Comparison of ENCODE assay signal across 29 mouse cellular contexts in genomic region chr4:115083031-115083430, GRCm38 (mm10). TPM values are rescaled to one million over a fixed set of nuclear protein-coding genes. Genes with fewer than 3 reads are reported as not detected.
"Had no signal": no experiment of that assay in that cellular context is flagged by ENCODE, and none has a peak within 500 bp of the region (broad histone marks: within the 10 kb centered on the region; RNA-seq: fewer than 3 reads in every experiment).

No protein-coding gene starts in this region.

- ATAC-seq: intestine, embryonic 16.5 days; liver, embryonic 12.5 days had no signal

- H3K4me2 ChIP-seq: heart, embryonic 11.5 days; heart, embryonic 13.5 days; heart, embryonic 15.5 days; hindbrain, embryonic 12.5 days; hindbrain, embryonic 15.5 days; kidney, embryonic 15.5 days; limb, embryonic 13.5 days; limb, embryonic 15.5 days; liver, embryonic 12.5 days had no signal

- H3K9ac ChIP-seq: heart, embryonic 13.5 days; heart, embryonic 15.5 days; hindbrain, embryonic 12.5 days; hindbrain, embryonic 15.5 days; kidney, embryonic 15.5 days; limb, embryonic 13.5 days; limb, embryonic 15.5 days; liver, embryonic 12.5 days; liver, embryonic 14.5 days had no signal

- H3K4me3 ChIP-seq: heart, adult 2 months; heart, embryonic 13.5 days; heart, embryonic 15.5 days; hindbrain, embryonic 12.5 days; hindbrain, embryonic 15.5 days; kidney, embryonic 15.5 days; limb, embryonic 13.5 days; limb, embryonic 15.5 days; liver, embryonic 12.5 days had no signal

- DNase-seq: gastrocnemius, postnatal 14 days; gastrocnemius, postnatal 36 days; heart, adult 11 months; heart, adult 2 months; heart, postnatal 14 days; heart, postnatal 36 days; kidney, adult 11 months; kidney, adult 8-10 months; kidney, postnatal 14 days; kidney, postnatal 36 days; layer of hippocampus, adult 9-11 months; layer of hippocampus, postnatal 36 days had no signal

- H3K27ac ChIP-seq: heart, adult 2 months; heart, embryonic 13.5 days; heart, embryonic 15.5 days; hindbrain, embryonic 12.5 days; hindbrain, embryonic 15.5 days; kidney, embryonic 15.5 days; kidney, postnatal 0 days; limb, embryonic 13.5 days; limb, embryonic 15.5 days; liver, embryonic 12.5 days; liver, embryonic 14.5 days had no signal

- H3K36me3 ChIP-seq: heart, embryonic 13.5 days; heart, embryonic 15.5 days; hindbrain, embryonic 12.5 days; hindbrain, embryonic 15.5 days; kidney, embryonic 15.5 days; limb, embryonic 13.5 days; limb, embryonic 15.5 days; liver, embryonic 12.5 days had no signal

- H3K9me3 ChIP-seq: heart, embryonic 13.5 days; heart, embryonic 15.5 days; hindbrain, embryonic 12.5 days; hindbrain, embryonic 15.5 days; kidney, embryonic 15.5 days; limb, embryonic 13.5 days; limb, embryonic 15.5 days; liver, embryonic 12.5 days had no signal

RNA-seq across cellular contexts. Expression of gene Pdzk1ip1, which starts 5.5 kb away (rescaled TPM):
- total RNA-seq: gastrocnemius, adult 18-20 months; gastrocnemius, adult 8-10 months; gastrocnemius, postnatal 36 days; heart, postnatal 36 days had no signal

RNA-seq across cellular contexts. Expression of gene Cyp4x1, which starts 51.0 kb away (rescaled TPM):
- total RNA-seq: gastrocnemius, adult 18-20 months; gastrocnemius, adult 8-10 months; gastrocnemius, postnatal 14 days; gastrocnemius, postnatal 36 days; heart, adult 2 months; heart, postnatal 14 days; heart, postnatal 36 days; hematopoietic stem cell, adult 5-6 weeks had no signal
- polyA plus RNA-seq: heart, adult 2 months; heart, embryonic 15.5 days; heart, postnatal 0 days; limb, embryonic 13.5 days; limb, embryonic 15.5 days; liver, adult 2 months had no signal
